Mouse (Mus musculus) erythroblast, embryonic 14.5 days (primary cell): ENCODE data around the gene Sema3e.

ENCODE experiments used
- GATA1 ChIP-seq: IDR thresholded peaks from 2 replicates; pipeline ENCODE4 v1.6.1; 2012; ENCODE audit warnings: low read length, inconsistent platforms, mixed read lengths
- TAL1 ChIP-seq: IDR thresholded peaks from 3 replicates; pipeline ENCODE4 v1.6.1; 2012; ENCODE audit warnings: low read length, inconsistent platforms, mixed read lengths

DNA sequence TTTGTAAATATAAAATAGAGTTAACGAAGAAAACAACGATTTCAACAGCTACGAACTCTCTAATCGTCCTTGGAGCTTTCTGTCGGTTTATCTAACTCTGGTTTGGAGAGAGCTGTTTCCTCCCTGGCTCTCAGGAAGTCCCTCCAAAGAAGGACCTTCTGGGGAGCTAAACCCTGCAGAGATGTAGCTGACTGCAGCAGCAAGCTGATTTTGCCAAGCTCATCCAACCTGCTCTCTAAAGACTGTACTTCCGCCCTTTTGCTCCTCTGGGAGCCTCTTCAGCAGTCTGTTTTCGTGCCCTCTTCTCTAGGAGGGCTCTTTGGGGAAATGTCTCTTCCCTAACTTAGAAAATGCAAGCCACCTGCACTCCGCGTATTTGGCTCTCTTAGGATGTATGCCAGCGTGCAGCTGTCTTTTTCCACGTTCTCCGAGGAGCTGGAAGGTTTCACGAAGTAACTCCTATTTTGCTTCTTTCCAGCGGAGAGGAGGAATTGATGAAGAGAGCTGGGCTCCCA lies 67.2 kb downstream of the Sema3e start:
- TF ChIP-seq TAL1 (no peak), GATA1 (no peak)
